Mouse (Mus musculus) neural tube, embryonic 13.5 days (tissue): ENCODE measurements around the gene 2410015M20Rik. TPM values are rescaled to one million over a fixed set of nuclear protein-coding genes. Genes with fewer than 3 reads are reported as not detected.
"Not testable (repeated sequence)": the region's sequence is repeated elsewhere in the genome, so short reads cannot be mapped to it uniquely, and the experiment has no call there.

ENCODE experiments used
- ATAC-seq: fragments of 200-750 bp; cut with Nextera tagmentation; 2 replicates; pipeline ENCODE4 v1.8.0; 2017; ENCODE audit warnings: low read depth, mild to moderate bottlenecking, moderate TSS enrichment, moderate library complexity
- H3K27ac ChIP-seq: fragments of 300-500 bp; sonication (generic); replicated peaks from 2 replicates; pipeline ENCODE4 v1.5.1; 2015; ENCODE audit warnings: moderate library complexity, mild to moderate bottlenecking, inconsistent platforms
- H3K27me3 ChIP-seq: fragments of 300-500 bp; sonication (generic); 2 replicates; pipeline ENCODE4 v1.6.1; 2015; ENCODE audit warnings: mild to moderate bottlenecking, inconsistent platforms
- H3K36me3 ChIP-seq: fragments of 300-500 bp; sonication (generic); 2 replicates; pipeline ENCODE4 v1.6.1; 2015; ENCODE audit warnings: mild to moderate bottlenecking, inconsistent platforms
- H3K4me1 ChIP-seq: fragments of 300-500 bp; sonication (generic); replicated peaks from 2 replicates; pipeline ENCODE4 v1.6.1; 2015; ENCODE audit warnings: inconsistent platforms
- H3K4me2 ChIP-seq: fragments of 300-500 bp; sonication (generic); 2 replicates; pipeline ENCODE4 v1.6.1; 2015; ENCODE audit warnings: inconsistent platforms, mild to moderate bottlenecking, moderate library complexity
- H3K4me3 ChIP-seq: fragments of 300-500 bp; sonication (generic); 2 replicates; pipeline ENCODE4 v1.5.1; 2015; ENCODE audit warnings: mild to moderate bottlenecking, inconsistent platforms
- H3K9ac ChIP-seq: fragments of 300-500 bp; sonication (generic); 2 replicates; pipeline ENCODE4 v1.6.1; 2015; ENCODE audit warnings: moderate library complexity, mild to moderate bottlenecking, inconsistent platforms
- H3K9me3 ChIP-seq: fragments of 300-500 bp; sonication (generic); 2 replicates; pipeline ENCODE4 v1.6.1; 2016; ENCODE audit warnings: inconsistent platforms
- WGBS: fragments of 180-500 bp; shearing (Covaris S2); methylation state at CpG from one replicate; pipeline ENCODE4 v1.1.7; 2015; 5-methylcytosine and 5-hydroxymethylcytosine counted together
- polyA plus RNA-seq: library from polyadenylated mRNA; unstranded; fragments of >200 nt; fragmentation: Nextera tagmentation; extraction: Ambion mirVana; gene quantifications from 2 replicates; pipeline ENCODE4 v1.2.1, GENCODE M21; 2015

The 2410015M20Rik gene
- polyA plus RNA-seq, result 179 and 214 TPM in 2 replicates

DNA sequence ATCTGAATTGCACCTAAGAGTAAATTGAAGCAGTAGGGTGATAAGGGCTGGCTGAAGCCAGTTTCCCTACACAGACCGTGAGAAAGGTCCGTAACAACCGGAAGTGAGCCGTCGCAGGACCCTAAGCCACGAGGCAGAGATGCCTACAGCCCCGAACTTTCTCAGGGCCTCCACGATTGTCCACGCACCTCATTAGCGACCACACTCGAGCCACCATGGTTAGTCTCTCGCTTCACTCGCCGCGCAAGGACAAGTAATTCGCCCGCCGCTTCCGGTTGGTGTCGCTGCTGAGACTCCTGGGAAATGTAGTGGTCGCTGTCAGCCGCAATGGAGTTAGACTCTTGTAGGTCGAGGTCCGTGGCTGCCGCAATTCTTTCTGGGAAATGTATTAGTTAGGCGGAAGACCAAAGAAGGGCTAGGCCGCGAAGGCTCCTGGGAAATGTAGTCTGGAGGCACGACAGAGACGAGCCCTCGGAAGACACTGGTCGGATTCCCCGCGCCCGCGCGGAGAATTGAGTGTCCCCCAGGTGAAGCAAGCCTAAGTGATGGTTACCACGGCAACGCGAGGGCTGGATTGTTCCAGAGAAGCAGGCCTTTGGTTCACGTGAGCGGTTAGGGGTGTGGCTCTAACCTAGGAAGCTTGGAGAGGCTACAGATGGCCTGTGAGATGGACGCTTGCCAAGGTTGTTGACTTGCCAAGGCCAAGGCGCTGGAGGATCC, at the start of gene 2410015M20Rik:
Gene 2410015M20Rik (minus strand): TSS at position 320 of the 720 bp plus-strand sequence.
- Histone ChIP-seq H3K4me2 (peak within 1 kb of the TSS; percentile 64), H3K27ac (peak within 1 kb of the TSS; percentile 78), H3K36me3 (peaks cover 37% of the 10 kb centered on the region), H3K4me3 (peak within 1 kb of the TSS; percentile 53), H3K27me3 (no peaks in the 10 kb centered on the region), H3K9me3 (no peaks in the 10 kb centered on the region), H3K9ac (peak within 1 kb of the TSS; percentile 76), H3K4me1 (peaks cover 40% of the 10 kb centered on the region)
- peak; percentile 90 for ATAC-seq
- WGBS, result under 1% methylated on average over 44 of the region's 44 CpGs

DNA sequence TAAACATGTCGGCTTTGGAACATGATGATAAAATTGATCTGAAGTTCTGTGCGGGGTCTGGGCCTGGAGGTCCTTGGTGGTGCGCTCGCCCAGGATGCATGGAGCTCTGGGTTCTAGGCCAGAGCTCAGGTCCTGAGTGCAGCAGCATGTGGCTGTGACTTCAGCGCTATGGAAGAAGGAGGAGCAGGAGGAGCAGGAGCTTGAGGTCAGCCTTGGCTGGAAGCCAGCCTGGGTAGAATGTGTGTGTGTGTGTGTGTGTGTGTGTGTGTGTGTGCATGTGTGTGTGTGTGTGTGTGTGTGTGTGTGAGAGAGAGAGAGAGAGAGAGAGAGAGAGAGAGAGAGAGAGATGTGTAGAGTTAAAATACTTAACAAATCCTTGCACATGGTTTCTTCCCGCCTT, 46.6 kb upstream of the 2410015M20Rik start:
- no peak overlapping the region for H3K4me2 ChIP-seq
- no peaks in the 10 kb centered on the region for H3K36me3 ChIP-seq
- no peak overlapping the region for H3K27ac ChIP-seq
- 88% methylated on average over 6 of the region's 6 CpGs for WGBS
- no peak overlapping the region for H3K4me3 ChIP-seq
- no peaks in the 10 kb centered on the region for H3K9me3 ChIP-seq
- ATAC-seq, result no peak
- H3K4me1 ChIP-seq, result 0 out of 2 replicates have a peak, but pooled peaks cover 8% of the 10 kb centered on the region
- no peak overlapping the region for H3K9ac ChIP-seq
- H3K27me3 ChIP-seq, result no peaks in the 10 kb centered on the region

DNA sequence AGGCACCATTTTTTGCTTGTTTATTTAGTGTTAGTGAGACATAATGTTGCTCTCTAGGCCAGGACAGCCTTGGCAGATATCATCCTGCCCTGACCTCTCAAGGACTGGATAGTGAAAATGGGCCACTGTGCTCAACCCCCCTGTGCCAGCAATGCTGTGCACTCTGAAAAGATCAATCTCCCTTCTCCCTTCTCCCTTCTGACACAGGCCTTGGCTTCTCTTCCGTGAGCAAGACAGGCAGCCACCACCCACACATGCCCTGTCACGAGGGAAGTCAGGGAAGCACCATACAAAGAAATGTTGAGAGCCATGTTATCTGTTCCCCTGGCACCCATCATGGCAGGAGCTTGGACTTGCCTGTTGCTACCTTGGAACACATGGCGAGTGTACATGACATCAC, 45.7 kb upstream of the 2410015M20Rik start:
- H3K4me1 ChIP-seq, result 0 out of 2 replicates have a peak, but pooled peaks cover 8% of the 10 kb centered on the region
- ATAC-seq, result no peak
- no peak overlapping the region for H3K27ac ChIP-seq
- H3K4me3 ChIP-seq, result no peak overlapping the region
- WGBS, result 79% methylated on average over 3 of the region's 3 CpGs
- no peaks in the 10 kb centered on the region for H3K9me3 ChIP-seq
- no peak overlapping the region for H3K4me2 ChIP-seq
- H3K27me3 ChIP-seq, result no peaks in the 10 kb centered on the region
- no peaks in the 10 kb centered on the region for H3K36me3 ChIP-seq
- H3K9ac ChIP-seq, result no peak overlapping the region

DNA sequence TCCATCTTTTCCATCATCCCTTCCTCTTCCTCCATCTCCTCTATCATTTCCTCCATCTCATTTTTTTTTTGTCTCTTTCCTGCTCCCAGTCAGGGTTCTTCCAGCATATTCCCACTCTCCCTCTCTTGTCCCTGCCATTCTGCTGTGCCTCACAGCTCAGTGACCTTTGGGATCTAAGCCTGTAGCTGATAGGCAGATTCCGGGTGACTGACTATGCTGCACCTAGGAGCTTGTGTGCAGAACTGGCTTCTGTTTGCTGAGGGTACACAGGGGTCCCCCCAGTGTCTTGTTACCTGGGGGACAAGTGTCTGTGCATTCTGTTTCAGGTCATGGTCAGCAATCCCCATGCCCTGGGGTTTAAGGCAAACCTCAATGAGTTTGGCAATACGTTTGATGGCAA, 45.2 kb upstream of the 2410015M20Rik start:
- Histone ChIP-seq H3K4me3 (no peak overlapping the region), H3K36me3 (no peaks in the 10 kb centered on the region), H3K9me3 (no peaks in the 10 kb centered on the region), H3K4me1 (0 out of 2 replicates have a peak, but pooled peaks cover 8% of the 10 kb centered on the region), H3K27me3 (no peaks in the 10 kb centered on the region), H3K4me2 (no peak overlapping the region), H3K27ac (no peak overlapping the region), H3K9ac (no peak overlapping the region)
- ATAC-seq, result no peak
- WGBS, result 85% methylated on average over 2 of the region's 2 CpGs

DNA sequence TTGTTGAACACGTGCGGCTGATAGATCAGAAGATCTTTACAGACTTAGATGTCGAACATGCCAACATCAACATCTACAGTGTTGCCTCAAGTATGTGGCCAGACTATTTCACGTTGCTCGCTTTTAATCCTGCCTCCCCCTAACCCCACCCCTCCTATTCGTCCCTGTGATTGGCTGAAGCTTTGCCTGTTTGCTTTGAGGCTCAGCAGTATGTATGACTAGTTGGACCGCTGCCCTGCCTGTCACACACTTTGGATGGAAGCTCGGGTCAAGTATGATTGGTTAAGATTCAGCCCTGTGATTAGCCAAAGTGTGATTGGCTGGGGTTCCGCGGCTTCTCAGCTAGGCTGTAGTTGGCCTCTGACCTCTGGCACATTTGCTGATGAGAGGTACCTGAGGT, 42.2 kb upstream of the 2410015M20Rik start:
- H3K27ac ChIP-seq, result no peak overlapping the region
- H3K9me3 ChIP-seq, result no peaks in the 10 kb centered on the region
- H3K27me3 ChIP-seq, result no peaks in the 10 kb centered on the region
- ATAC-seq, result no peak
- WGBS, result 31% methylated on average over 10 of the region's 10 CpGs
- H3K9ac ChIP-seq, result no peak overlapping the region
- 0 out of 2 replicates have a peak, but pooled peaks cover 8% of the 10 kb centered on the region for H3K4me1 ChIP-seq
- H3K36me3 ChIP-seq, result no peaks in the 10 kb centered on the region
- no peak overlapping the region for H3K4me3 ChIP-seq
- no peak overlapping the region for H3K4me2 ChIP-seq

DNA sequence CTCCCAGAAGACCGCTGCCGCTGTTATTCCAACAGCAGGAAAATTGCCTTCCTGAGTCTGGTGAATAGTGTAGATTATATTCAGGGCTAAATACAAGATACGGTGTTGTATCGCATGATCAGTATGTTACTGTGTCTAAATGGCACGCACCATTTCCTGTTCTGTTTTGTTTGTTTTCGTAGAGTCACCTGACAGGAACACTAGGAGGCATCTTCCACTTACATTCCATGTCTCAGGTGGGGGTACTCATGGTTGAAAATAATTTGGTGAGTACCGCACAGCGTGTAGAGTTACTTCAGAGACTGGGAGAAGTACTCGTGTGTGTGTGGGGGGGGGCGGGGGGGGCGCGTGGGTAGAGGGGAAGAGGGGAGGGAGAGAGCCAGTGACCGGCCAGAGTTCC, 38.0 kb upstream of the 2410015M20Rik start:
- 70% methylated on average over 12 of the region's 13 CpGs for WGBS
- Histone ChIP-seq H3K27ac (no peak overlapping the region), H3K4me2 (no peak overlapping the region), H3K36me3 (no peaks in the 10 kb centered on the region), H3K4me1 (0 out of 2 replicates have a peak, but pooled peaks cover 8% of the 10 kb centered on the region), H3K27me3 (no peaks in the 10 kb centered on the region), H3K9me3 (no peaks in the 10 kb centered on the region), H3K4me3 (no peak overlapping the region), H3K9ac (no peak overlapping the region)
- no peak for ATAC-seq

DNA sequence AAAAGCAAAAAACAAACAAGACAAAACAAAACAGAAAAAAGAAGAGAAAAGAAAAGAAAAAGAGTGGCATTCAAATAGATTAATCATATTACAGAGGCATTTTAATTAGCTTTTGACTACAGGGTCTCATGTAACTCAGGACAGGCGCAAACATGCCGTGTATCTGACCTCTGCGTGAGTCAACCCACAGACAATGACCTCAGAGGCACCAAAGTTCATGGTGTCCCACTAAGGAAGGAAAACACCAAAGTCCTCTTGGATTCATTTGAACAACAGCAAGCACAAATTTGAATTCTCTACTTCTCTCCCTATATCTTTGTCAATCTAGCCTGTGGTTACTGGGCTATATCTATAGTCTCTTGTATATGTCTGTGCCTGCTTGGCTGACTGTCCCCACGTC, 33.7 kb upstream of the 2410015M20Rik start:
- ATAC-seq, result no peak
- H3K4me1 ChIP-seq, result no peaks in the 10 kb centered on the region
- H3K27me3 ChIP-seq, result no peaks in the 10 kb centered on the region
- no peak overlapping the region for H3K27ac ChIP-seq
- no peak overlapping the region for H3K4me3 ChIP-seq
- H3K9me3 ChIP-seq, result no peaks in the 10 kb centered on the region
- H3K4me2 ChIP-seq, result no peak overlapping the region
- H3K36me3 ChIP-seq, result no peaks in the 10 kb centered on the region
- no peak overlapping the region for H3K9ac ChIP-seq
- 86% methylated on average over 4 of the region's 4 CpGs for WGBS

DNA sequence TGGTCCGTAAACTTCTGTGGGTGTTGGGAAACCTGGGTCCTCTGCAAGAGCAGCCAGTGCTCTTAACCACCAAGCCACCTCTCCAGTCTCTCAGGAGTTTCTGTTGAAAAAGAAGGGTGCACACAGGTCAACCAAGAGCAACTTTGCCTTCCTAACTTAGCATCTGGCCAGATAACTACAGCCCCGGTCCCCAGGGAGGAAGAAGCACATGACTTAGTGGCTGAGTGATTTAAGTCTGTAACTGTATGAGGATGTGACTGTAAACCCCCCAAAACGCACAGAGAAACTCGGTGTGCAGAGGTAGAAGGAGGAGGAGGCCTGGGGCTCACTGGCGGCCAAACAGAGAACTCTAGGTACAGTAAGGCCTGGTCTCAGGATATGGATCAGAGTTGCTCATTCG, 24.5 kb upstream of the 2410015M20Rik start:
- no peak overlapping the region for H3K4me3 ChIP-seq
- no peak overlapping the region for H3K27ac ChIP-seq
- H3K27me3 ChIP-seq, result no peaks in the 10 kb centered on the region
- H3K36me3 ChIP-seq, result no peaks in the 10 kb centered on the region
- no peak for ATAC-seq
- WGBS, result 89% methylated on average over 6 of the region's 6 CpGs
- no peaks in the 10 kb centered on the region for H3K4me1 ChIP-seq
- H3K9me3 ChIP-seq, result no peaks in the 10 kb centered on the region
- H3K4me2 ChIP-seq, result no peak overlapping the region
- no peak overlapping the region for H3K9ac ChIP-seq

DNA sequence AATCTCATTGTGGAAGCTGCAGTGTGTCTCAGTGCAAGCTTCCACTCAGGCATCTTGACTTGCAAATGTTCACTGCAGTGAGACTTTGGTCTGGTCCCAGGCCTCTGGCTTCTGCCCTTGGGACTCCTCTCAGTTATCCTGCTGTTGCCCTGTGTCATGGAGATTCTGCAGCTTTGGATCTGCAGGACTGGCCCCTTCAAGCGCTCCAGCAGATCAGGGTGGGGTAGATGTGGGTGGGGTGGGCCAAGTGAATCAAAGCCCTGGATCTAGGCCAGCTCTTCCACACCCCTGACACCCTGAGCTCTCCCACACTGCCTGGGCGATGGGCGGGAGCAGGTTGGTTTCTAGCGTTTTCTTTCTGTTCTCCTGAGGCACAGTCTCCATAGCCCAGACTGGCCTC, 22.2 kb upstream of the 2410015M20Rik start:
- H3K4me1 ChIP-seq, result peaks cover 11% of the 10 kb centered on the region
- no peaks in the 10 kb centered on the region for H3K9me3 ChIP-seq
- ATAC-seq, result no peak
- no peak overlapping the region for H3K4me2 ChIP-seq
- 0 out of 2 replicates have a peak, but pooled peaks cover 3% of the 10 kb centered on the region for H3K27me3 ChIP-seq
- H3K36me3 ChIP-seq, result no peaks in the 10 kb centered on the region
- H3K9ac ChIP-seq, result 0 out of 2 replicates have a peak overlapping the region, but pooled peaks have one; percentile 17
- H3K27ac ChIP-seq, result no peak overlapping the region
- H3K4me3 ChIP-seq, result no peak overlapping the region
- 47% methylated on average over 4 of the region's 4 CpGs for WGBS

DNA sequence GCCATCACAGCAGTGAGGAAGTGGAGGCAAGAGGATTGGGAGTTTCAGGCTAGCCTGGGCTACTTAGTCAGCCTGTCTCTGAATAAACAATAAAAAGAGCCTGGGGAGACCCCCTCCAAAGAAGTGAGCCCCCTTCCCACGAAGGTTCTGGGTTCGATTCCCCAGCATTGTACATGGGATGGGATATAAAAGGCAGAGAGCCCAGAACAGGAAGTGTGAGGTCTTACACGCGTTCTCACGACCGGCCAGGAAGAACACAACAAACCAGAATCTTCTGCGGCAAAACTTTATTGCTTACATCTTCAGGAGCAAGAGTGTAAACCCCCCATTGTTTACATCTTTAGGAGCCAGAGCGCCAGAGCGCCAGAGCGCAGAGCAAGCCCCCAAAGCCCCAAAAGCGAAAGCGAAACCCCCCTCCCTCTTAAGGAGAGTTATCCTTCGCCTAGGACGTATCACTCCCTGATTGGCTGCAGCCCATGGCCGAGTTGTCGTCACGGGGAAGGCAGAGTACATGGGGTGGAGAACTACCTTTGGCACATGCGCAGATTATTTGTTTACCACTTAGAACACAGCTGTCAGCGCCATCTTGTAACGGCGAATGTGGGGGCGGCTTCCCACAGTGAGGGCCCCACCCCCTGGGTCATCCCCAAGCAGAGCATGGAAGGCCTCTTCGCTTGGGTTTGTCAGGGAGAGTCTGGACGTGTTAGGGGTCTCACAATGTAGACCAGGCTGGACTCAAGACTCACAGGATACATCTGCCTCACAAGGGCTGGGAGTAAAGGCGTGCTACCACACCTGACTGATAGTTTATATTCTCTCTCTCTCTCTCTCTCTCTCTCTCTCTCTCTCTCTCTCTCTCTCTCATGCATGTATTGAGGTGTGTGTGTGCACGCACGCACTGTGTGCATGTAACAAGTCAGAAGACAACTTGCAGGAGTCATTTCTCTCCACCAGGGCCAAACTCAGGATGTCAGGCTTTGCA, 20.5 kb upstream of the 2410015M20Rik start:
- WGBS, result 86% methylated on average over 27 of the region's 27 CpGs
- not testable (repeated sequence) for ATAC-seq, H3K9me3 ChIP-seq, H3K4me3 ChIP-seq, H3K27ac ChIP-seq, H3K9ac ChIP-seq, H3K36me3 ChIP-seq, H3K27me3 ChIP-seq, H3K4me2 ChIP-seq
- peaks cover 23% of the 10 kb centered on the region for H3K4me1 ChIP-seq

DNA sequence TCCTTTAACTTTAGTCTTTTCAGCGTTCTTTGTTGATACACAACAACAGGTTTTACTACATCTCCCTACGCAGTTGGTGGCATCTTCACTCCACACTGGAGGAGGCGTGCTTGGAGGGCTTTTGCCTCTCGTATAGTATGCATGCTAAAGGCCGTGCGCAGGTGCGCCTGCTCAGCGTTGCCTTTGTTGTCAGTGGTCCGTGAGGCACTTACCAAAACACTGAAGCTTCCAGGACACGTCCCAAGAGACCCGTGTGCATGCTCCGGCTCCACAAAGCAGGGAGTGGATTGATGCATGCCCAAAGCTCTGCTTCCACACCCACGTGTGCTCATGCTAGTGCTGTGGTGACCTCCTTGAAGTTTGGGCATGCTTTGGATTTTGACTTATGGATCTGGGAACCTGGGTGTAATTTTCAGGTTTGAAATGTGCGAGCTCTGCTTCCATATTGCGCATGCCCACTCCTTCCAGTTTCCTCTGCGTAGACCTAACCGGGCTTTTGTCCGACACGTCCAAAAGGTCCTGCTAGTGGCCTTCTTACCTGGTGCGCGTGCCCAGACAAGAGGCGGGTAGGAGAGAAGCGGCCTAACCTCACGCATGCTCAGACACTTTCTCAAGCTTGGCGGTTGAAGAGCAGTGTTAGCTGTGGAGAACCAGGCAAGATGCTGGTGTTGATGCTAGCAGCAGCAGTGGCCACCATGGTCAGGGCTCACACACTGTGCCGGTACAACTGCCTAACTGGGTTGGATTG, 18.1 kb upstream of the 2410015M20Rik start, which contains the start of gene Catsperd:
Gene Catsperd (plus strand): TSS at position 614 of the 748 bp plus-strand sequence.
- ATAC-seq, result peak; percentile 51
- peak within 1 kb of the TSS; percentile 93 for H3K4me2 ChIP-seq
- peak within 1 kb of the TSS; percentile 80 for H3K27ac ChIP-seq
- peak within 1 kb of the TSS; percentile 60 for H3K9ac ChIP-seq
- peak within 1 kb of the TSS; percentile 87 for H3K4me3 ChIP-seq
- H3K36me3 ChIP-seq, result peaks cover 19% of the 10 kb centered on the region
- H3K27me3 ChIP-seq, result 0 out of 2 replicates have a peak, but pooled peaks cover 3% of the 10 kb centered on the region
- WGBS, result 12% methylated on average over 26 of the region's 26 CpGs
- no peaks in the 10 kb centered on the region for H3K9me3 ChIP-seq
- peaks cover 27% of the 10 kb centered on the region for H3K4me1 ChIP-seq
